Mouse (Mus musculus): ENCODE measurements around the gene Bola2. TPM values are rescaled to one million over a fixed set of nuclear protein-coding genes. Genes with fewer than 3 reads are reported as not detected.
A peak's percentile ranks its signal among the peaks of the same experiment; 100 is the strongest.

Gene Bola2
- polyA plus RNA-seq (2015; fragmentation: Nextera tagmentation; extraction: Ambion mirVana): 140 and 145 TPM in 2 replicates

- peaks cover 7% of the 10 kb centered on the region for H3K4me1 ChIP-seq (replicated peaks; ENCODE audit: insufficient read depth, low read length)
- H3K4me3 ChIP-seq (replicated peaks; ENCODE audit: low read depth, low read length): peak within 1 kb of the TSS; percentile 77
- peaks cover 15% of the 10 kb centered on the region; the same call in 1 of the 2 replicates for H3K36me3 ChIP-seq (ENCODE audit: insufficient read depth, low read length)
- peak within 1 kb of the TSS; percentile 88 for H3K9ac ChIP-seq (ENCODE audit: low read depth, low read length)
- H3K4me2 ChIP-seq (ENCODE audit: low read length): peak within 1 kb of the TSS; percentile 83
- 1% methylated on average over 31 of the region's 31 CpGs for WGBS
- H3K9me3 ChIP-seq (replicated peaks; ENCODE audit: low read length): no peaks in the 10 kb centered on the region
- no peaks in the 10 kb centered on the region for H3K27me3 ChIP-seq (ENCODE audit: insufficient read depth, low read length)
- ATAC-seq (replicated peaks; ENCODE audit: low FRiP score, low read depth) (peak; percentile 27), DNase-seq (ENCODE audit: low spot score) (peak; percentile 69)
- H3K27ac ChIP-seq: peak within 1 kb of the TSS; percentile 98
- TF ChIP-seq CTCF (IDR thresholded peaks at IDR 0.05; ENCODE audit: low read depth): no peak
These were observed at the start of gene Bola2 for GRCm38 (mm10) chr7:126695210-126695611. Gene Bola2, plus strand, starts transcription at chr7:126695401.

DNA sequence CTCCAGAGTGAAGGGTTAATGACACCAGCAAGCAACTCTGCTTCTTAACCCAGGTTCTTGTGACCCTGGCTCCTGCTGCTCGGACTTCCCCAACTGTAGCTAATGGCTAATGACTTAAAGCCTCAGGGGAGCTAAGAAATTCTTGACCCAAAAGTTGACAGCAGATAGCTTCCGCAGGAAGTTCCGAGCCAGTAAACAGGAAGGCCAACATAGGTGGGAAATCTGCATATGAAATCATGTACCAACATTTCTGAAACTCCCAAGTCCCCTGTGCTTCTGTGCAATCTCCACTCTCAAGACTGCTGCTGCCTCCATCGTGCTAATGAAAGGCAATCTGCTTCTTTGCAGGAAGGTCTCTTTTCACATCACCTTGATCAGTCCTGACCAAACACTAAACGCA lies 49.5 kb upstream of the Bola2 start:
- no peak for TF ChIP-seq CTCF (IDR thresholded peaks at IDR 0.05; ENCODE audit: low read depth)
- ATAC-seq (replicated peaks; ENCODE audit: low FRiP score, low read depth): no peak
- WGBS: 41% methylated on average over 5 of the region's 5 CpGs
- peak; percentile 16 for DNase-seq (ENCODE audit: low spot score)
- Histone ChIP-seq H3K27ac (peak overlapping the region; percentile 52; the same call in 1 of the 2 replicates), H3K4me2 (ENCODE audit: low read length) (no peak overlapping the region), H3K4me1 (replicated peaks; ENCODE audit: insufficient read depth, low read length) (no peaks in the 10 kb centered on the region), H3K36me3 (ENCODE audit: insufficient read depth, low read length) (no peaks in the 10 kb centered on the region), H3K9me3 (replicated peaks; ENCODE audit: low read length) (no peaks in the 10 kb centered on the region), H3K9ac (ENCODE audit: low read depth, low read length) (no peak overlapping the region), H3K4me3 (replicated peaks; ENCODE audit: low read depth, low read length) (no peak overlapping the region), H3K27me3 (ENCODE audit: insufficient read depth, low read length) (no peaks in the 10 kb centered on the region)

GRCm38 (mm10) chr7:126648486-126648885 lies 46.7 kb upstream of the Bola2 start:
- Histone ChIP-seq H3K4me2 (ENCODE audit: low read length) (peak overlapping the region; percentile 57), H3K9me3 (replicated peaks; ENCODE audit: low read length) (no peaks in the 10 kb centered on the region), H3K9ac (ENCODE audit: low read depth, low read length) (no peak overlapping the region), H3K27me3 (ENCODE audit: insufficient read depth, low read length) (no peaks in the 10 kb centered on the region), H3K36me3 (ENCODE audit: insufficient read depth, low read length) (no peaks in the 10 kb centered on the region), H3K27ac (no peak overlapping the region), H3K4me1 (replicated peaks; ENCODE audit: insufficient read depth, low read length) (no peaks in the 10 kb centered on the region), H3K4me3 (replicated peaks; ENCODE audit: low read depth, low read length) (no peak overlapping the region)
- 0 out of 2 replicates have a peak, but pooled peaks have one; percentile 11 for ATAC-seq (replicated peaks; ENCODE audit: low FRiP score, low read depth)
- 81% methylated on average over 4 of the region's 4 CpGs for WGBS
- peak; percentile 20; the same call in 1 of the 2 replicates for TF ChIP-seq CTCF (IDR thresholded peaks at IDR 0.05; ENCODE audit: low read depth)
- no peak for DNase-seq (ENCODE audit: low spot score)

DNA sequence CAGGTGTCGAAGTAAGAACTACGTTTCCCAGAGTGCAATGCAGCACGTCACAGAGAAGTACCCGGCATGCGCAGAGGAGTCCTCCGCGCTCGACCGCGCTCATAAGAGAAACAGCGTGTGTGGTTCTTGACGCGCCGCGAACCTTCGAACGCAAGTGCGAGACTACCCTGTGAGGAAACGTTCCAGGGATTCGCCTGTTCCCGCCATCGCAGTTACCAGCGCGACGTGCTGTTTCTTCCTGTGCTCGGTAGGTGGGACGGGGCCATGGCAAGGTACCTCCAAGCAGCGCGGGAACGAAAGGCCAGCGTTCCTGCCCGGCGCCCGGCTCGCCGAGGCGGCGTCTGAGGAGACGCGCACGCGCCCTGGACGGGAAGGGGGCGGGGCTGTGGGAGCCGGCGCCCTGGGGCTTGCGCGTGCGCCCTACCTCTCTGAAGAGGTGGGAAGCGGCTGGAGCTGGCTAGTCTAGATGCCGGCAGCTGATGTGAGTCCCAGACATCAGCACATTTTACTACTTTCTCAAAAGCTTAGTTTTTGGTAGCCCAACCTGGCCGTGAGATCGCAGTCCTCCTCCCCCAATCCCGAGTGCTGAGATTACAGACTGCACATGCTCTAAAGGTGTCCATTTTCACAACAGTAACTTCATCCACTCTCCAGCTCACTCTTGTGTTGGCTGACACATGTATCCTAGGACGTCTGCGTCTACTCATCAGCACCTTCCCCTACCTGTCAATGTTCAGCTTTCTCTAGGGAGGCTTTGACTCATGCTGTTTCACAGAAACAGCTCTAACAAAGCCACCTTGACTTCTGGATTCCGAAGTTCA lies 45.8 kb upstream of the Bola2 start, which contains the start of gene Sgf29:
Gene Sgf29, plus strand, starts transcription at position 79 of the 821 bp plus-strand sequence.
- no peak for TF ChIP-seq CTCF (IDR thresholded peaks at IDR 0.05; ENCODE audit: low read depth)
- no peaks in the 10 kb centered on the region for H3K9me3 ChIP-seq (replicated peaks; ENCODE audit: low read length)
- H3K36me3 ChIP-seq (ENCODE audit: insufficient read depth, low read length): no peaks in the 10 kb centered on the region

GRCm38 (mm10) chr7:126650852-126651251 lies 44.3 kb upstream of the Bola2 start:
- 52% methylated on average over 2 of the region's 2 CpGs for WGBS
- no peak overlapping the region for H3K9ac ChIP-seq (ENCODE audit: low read depth, low read length)
- DNase-seq (ENCODE audit: low spot score) (no peak), ATAC-seq (replicated peaks; ENCODE audit: low FRiP score, low read depth) (no peak)
- no peaks in the 10 kb centered on the region for H3K36me3 ChIP-seq (ENCODE audit: insufficient read depth, low read length)
- no peaks in the 10 kb centered on the region for H3K9me3 ChIP-seq (replicated peaks; ENCODE audit: low read length)
- no peaks in the 10 kb centered on the region for H3K27me3 ChIP-seq (ENCODE audit: insufficient read depth, low read length)
- H3K4me1 ChIP-seq (replicated peaks; ENCODE audit: insufficient read depth, low read length): no peaks in the 10 kb centered on the region
- no peak overlapping the region for H3K4me2 ChIP-seq (ENCODE audit: low read length)
- TF ChIP-seq CTCF (IDR thresholded peaks at IDR 0.05; ENCODE audit: low read depth): no peak
- no peak overlapping the region for H3K4me3 ChIP-seq (replicated peaks; ENCODE audit: low read depth, low read length)
- H3K27ac ChIP-seq: no peak overlapping the region

More for the DNA sequence above, 45.8 kb upstream of the Bola2 start, which contains the start of gene Sgf29:
- Histone ChIP-seq H3K9ac (ENCODE audit: low read depth, low read length) (peak within 1 kb of the TSS; percentile 65), H3K27me3 (ENCODE audit: insufficient read depth, low read length) (no peaks in the 10 kb centered on the region), H3K27ac (peak within 1 kb of the TSS; percentile 93), H3K4me2 (ENCODE audit: low read length) (peak within 1 kb of the TSS; percentile 57), H3K4me1 (replicated peaks; ENCODE audit: insufficient read depth, low read length) (no peaks in the 10 kb centered on the region), H3K4me3 (replicated peaks; ENCODE audit: low read depth, low read length) (peak within 1 kb of the TSS; percentile 55)
- ATAC-seq (replicated peaks; ENCODE audit: low FRiP score, low read depth): peak; percentile 97
- DNase-seq (ENCODE audit: low spot score): peak; percentile 95
- whole genome bisulfite sequencing: 1% methylated on average over 51 of the region's 57 CpGs

GRCm38 (mm10) chr7:126653991-126654390 lies 41.2 kb upstream of the Bola2 start:
- H3K27me3 ChIP-seq (ENCODE audit: insufficient read depth, low read length): no peaks in the 10 kb centered on the region
- no peak overlapping the region for H3K4me3 ChIP-seq (replicated peaks; ENCODE audit: low read depth, low read length)
- no peak for TF ChIP-seq CTCF (IDR thresholded peaks at IDR 0.05; ENCODE audit: low read depth)
- no peak overlapping the region for H3K4me2 ChIP-seq (ENCODE audit: low read length)
- DNase-seq (ENCODE audit: low spot score) (no peak), ATAC-seq (replicated peaks; ENCODE audit: low FRiP score, low read depth) (no peak)
- WGBS: 77% methylated on average over 2 of the region's 2 CpGs
- no peaks in the 10 kb centered on the region for H3K36me3 ChIP-seq (ENCODE audit: insufficient read depth, low read length)
- no peak overlapping the region for H3K9ac ChIP-seq (ENCODE audit: low read depth, low read length)
- no peak overlapping the region for H3K27ac ChIP-seq
- no peaks in the 10 kb centered on the region for H3K9me3 ChIP-seq (replicated peaks; ENCODE audit: low read length)
- H3K4me1 ChIP-seq (replicated peaks; ENCODE audit: insufficient read depth, low read length): no peaks in the 10 kb centered on the region

All from kidney, postnatal 0 days (tissue).